Mouse (Mus musculus): ENCODE results near the gene Unc45b. TPM values are rescaled to one million over a fixed set of nuclear protein-coding genes. Genes with fewer than 3 reads are reported as not detected.

The Unc45b gene
- not detected for total RNA-seq (2023)

GRCm38 (mm10) chr11:82910250-82910649, at the start of gene Unc45b:
Gene Unc45b, plus strand, starts transcription at chr11:82910550.

DNA sequence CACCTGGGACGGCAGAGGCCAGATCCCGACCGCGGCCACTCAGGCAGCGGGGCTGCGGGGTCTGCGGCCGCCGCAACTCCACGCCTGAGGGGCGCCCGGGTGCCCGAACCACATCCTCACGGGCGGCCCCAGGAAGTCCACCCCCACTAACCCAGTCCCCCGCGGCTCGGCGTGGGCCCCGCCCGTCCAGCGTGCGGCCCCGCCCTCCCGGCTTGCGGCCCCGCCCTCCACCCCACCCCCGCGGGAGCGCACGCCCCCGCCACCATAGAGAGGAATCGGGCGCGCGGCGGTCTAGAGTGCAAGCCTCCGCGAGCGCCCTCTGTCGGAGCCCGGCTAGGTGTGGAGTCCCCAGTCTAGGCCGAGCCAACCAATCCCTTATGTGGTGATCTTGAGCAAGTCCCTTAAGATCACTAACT, 39.3 kb upstream of the Unc45b start, which contains the start of gene Rffl:
Rffl (minus strand) TSS at position 180 of the 416 bp plus-strand sequence.

DNA sequence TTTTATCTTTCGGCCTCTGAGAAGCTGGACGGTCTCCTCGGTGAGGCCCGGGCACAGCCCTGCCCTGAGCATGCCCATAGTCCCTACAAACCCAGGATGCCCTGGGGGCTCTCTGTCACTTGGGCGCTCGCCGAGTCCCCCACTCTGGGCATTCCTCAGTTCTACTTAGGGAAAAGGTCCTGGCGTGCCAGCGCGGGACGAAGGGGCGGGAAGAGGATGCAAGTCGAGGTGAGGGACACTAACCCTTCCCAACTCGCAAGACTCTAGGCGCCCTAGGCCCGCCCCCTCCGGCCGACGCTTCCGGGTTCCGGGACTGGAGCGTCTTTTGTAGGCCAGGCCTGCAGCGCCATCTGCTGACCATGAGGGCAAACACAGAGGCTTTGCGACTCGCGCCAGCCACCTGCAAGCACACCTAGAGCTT, 20.0 kb upstream of the Unc45b start, which contains the start of gene Rad51d:
Rad51d (minus strand) TSS at position 273 of the 421 bp plus-strand sequence.

GRCm38 (mm10) chr11:82891936-82892335, 18.4 kb upstream of the Unc45b start, which contains the start of gene Fndc8:
Gene Fndc8, plus strand, starts transcription at chr11:82892124.

GRCm38 (mm10) chr11:82907651-82908607, 2.4 kb upstream of the Unc45b start, which contains the start of gene Nle1:
Gene Nle1, minus strand, starts transcription at chr11:82908411.

DNA sequence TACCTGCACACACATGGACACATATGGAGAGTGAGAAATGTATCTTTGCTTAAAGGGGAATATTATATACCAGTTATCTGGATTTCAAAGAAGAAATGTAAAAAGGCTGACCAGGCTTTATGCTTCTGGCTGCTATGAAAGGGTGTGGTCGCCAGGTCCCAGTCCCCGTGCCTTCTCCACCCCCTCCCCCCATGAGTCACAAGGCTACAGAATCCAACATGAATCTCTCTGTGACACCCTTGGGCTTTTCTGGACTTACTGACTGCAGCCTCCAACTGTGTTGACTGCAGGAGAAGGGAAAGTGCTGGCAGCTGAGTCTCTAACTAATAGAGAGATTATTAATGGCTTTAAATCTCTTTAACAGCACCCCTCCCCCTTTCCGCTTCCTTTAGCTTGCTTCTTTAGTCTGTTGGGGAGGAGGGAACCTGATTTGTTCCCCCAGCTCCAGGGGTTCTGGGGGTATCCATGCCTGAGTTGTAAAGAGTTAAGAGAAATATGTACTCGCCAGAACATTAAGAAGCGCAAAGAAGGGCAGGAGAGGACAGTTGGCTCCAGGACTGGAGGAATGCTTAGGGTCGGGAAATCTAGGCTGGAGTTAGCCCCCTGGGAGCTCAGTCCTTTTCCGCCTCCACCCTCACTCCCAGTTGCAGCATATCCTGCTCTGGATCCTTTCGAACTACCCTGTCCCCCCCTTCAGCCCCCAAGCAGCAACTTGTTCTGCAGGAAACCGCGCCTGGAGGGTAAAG, 40.6 kb downstream of the Unc45b start, which contains the start of gene Slfn5:
Slfn5 (plus strand) TSS at position 614 of the 746 bp plus-strand sequence.

GRCm38 (mm10) chr11:82991469-82992166, 81.3 kb downstream of the Unc45b start, which contains the start of gene Slfn9:
Gene Slfn9, minus strand, starts transcription at chr11:82991830.

Other genes starting within 250 kb of the Unc45b start
- under 1 TPM; 0.22 to 0.50 TPM for gene Cct6b, start 146.2 kb upstream of the Unc45b start, total RNA-seq (2023)
- 10 to 100 TPM; 23.5 to 24.3 TPM for gene Zfp830, start 146.2 kb upstream of the Unc45b start, total RNA-seq (2023)
- gene Lig3, start 129.4 kb upstream of the Unc45b start, total RNA-seq (2023): 10 to 100 TPM; 20.9 to 24.6 TPM
- 10 to 100 TPM; 59.5 to 67.4 TPM for gene Rffl, start 39.3 kb upstream of the Unc45b start, total RNA-seq (2023)
- 10 to 100 TPM; 14.3 to 14.4 TPM for gene Rad51d, start 19.9 kb upstream of the Unc45b start, total RNA-seq (2023)
- not detected for gene Fndc8, start 18.4 kb upstream of the Unc45b start, total RNA-seq (2023)
- gene Nle1, start 2.1 kb upstream of the Unc45b start, total RNA-seq (2023): 1 to 10 TPM; 8.2 to 9.6 TPM
- gene Slfn5, start 40.8 kb downstream of the Unc45b start, total RNA-seq (2023): 10 to 100 TPM; 21.3 to 30.5 TPM
- 10 to 100 TPM; 10.2 to 13.0 TPM for gene Slfn9, start 81.3 kb downstream of the Unc45b start, total RNA-seq (2023)
- 10 to 100 TPM; 12.5 to 16.4 TPM for gene Slfn8, start 110.3 kb downstream of the Unc45b start, total RNA-seq (2023)
- 100 to 1,000 TPM; 303 to 331 TPM for gene Slfn2, start 154.6 kb downstream of the Unc45b start, total RNA-seq (2023)
- gene Slfn1, start 206.3 kb downstream of the Unc45b start, total RNA-seq (2023): 100 to 1,000 TPM in 1 of 2 experiments, 10 to 100 TPM in 1; 98.4 to 112 TPM